Mouse (Mus musculus) heart, postnatal 0 days (tissue): ENCODE measurements around the gene Pga5. TPM values are rescaled to one million over a fixed set of nuclear protein-coding genes. Genes with fewer than 3 reads are reported as not detected.

ENCODE experiments used
- ATAC-seq: fragments of 200-750 bp; cut with Nextera tagmentation; 2 replicates; pipeline ENCODE4 v1.8.0; 2017; ENCODE audit warnings: low read depth, moderate number of reproducible peaks, moderate library complexity; ENCODE audit not compliant: insufficient read depth
- DNase-seq: peaks from one replicate; pipeline ENCODE4 v3.0.0-alpha.2; 2016; ENCODE audit warnings: low spot score
- H3K27ac ChIP-seq: fragments of 300-500 bp; sonication (generic); 2 replicates; pipeline ENCODE4 v1.5.1; 2014; ENCODE audit warnings: low read depth, mild to moderate bottlenecking
- H3K27me3 ChIP-seq: fragments of 300-500 bp; sonication (generic); 2 replicates; pipeline ENCODE4 v1.6.1; 2014; ENCODE audit warnings: low read length, mixed read lengths; ENCODE audit not compliant: control insufficient read depth, insufficient read depth
- H3K36me3 ChIP-seq: fragments of 300-500 bp; sonication (generic); replicated peaks from 2 replicates; pipeline ENCODE4 v1.6.1; 2014; ENCODE audit warnings: low read length, mixed read lengths; ENCODE audit not compliant: control insufficient read depth, insufficient read depth
- H3K4me1 ChIP-seq: fragments of 300-500 bp; sonication (generic); 2 replicates; pipeline ENCODE4 v1.6.1; 2014; ENCODE audit warnings: antibody characterized with exemption; ENCODE audit not compliant: control insufficient read depth, insufficient read depth
- H3K4me2 ChIP-seq: fragments of 300-500 bp; sonication (generic); 2 replicates; pipeline ENCODE4 v1.6.1; 2014; ENCODE audit warnings: low read depth, mild to moderate bottlenecking, low read length, moderate library complexity
- H3K4me3 ChIP-seq: fragments of 300-500 bp; sonication (generic); 2 replicates; pipeline ENCODE4 v1.5.1; 2014; ENCODE audit warnings: low read depth, low read length
- H3K9ac ChIP-seq: fragments of 300-500 bp; sonication (generic); replicated peaks from 2 replicates; pipeline ENCODE4 v1.6.1; 2014; ENCODE audit warnings: low read depth, low read length, mixed read lengths
- H3K9me3 ChIP-seq: fragments of 300-500 bp; sonication (generic); replicated peaks from 2 replicates; pipeline ENCODE4 v1.6.1; 2016; ENCODE audit warnings: low read length; ENCODE audit not compliant: control insufficient read depth
- CTCF ChIP-seq: IDR thresholded peaks from 2 replicates; pipeline ENCODE4 v1.5.1; 2016; ENCODE audit warnings: antibody characterized with exemption, control low read depth, low read depth
- EP300 ChIP-seq: IDR thresholded peaks from 2 replicates; pipeline ENCODE4 v1.6.1; 2016; ENCODE audit warnings: antibody characterized with exemption, low read depth
- WGBS: fragments of 180-500 bp; shearing (Covaris S2); extraction: QIAGEN DNeasy Blood & Tissue Kit; methylation state at CpG from one replicate; pipeline ENCODE4 v1.1.7; 2014; 5-methylcytosine and 5-hydroxymethylcytosine counted together
- polyA plus RNA-seq: library from polyadenylated mRNA; unstranded; fragments of >200 nt; fragmentation: Nextera tagmentation; extraction: Ambion mirVana; gene quantifications from 2 replicates; pipeline ENCODE4 v1.2.1, GENCODE M21; 2015
- total RNA-seq: library from RNA; depleted of rRNA; stranded (reverse); fragments of >200 nt; gene quantifications from 2 replicates; pipeline ENCODE4 v1.2.3, GENCODE M21; 2014; ENCODE audit warnings: low replicate concordance

The Pga5 gene
- total and polyA plus RNA-seq, 2 experiments from 2014 or later, result not detected

- ATAC-seq (no peak), DNase-seq (no peak)
- WGBS, result 81% methylated on average over 6 of the region's 6 CpGs
- peaks cover 10% of the 10 kb centered on the region for H3K4me1 ChIP-seq
- no peak overlapping the region for H3K9ac ChIP-seq
- no peak overlapping the region for H3K4me2 ChIP-seq
- H3K27me3 ChIP-seq, result no peaks in the 10 kb centered on the region
- H3K9me3 ChIP-seq, result no peaks in the 10 kb centered on the region
- peaks cover 38% of the 10 kb centered on the region for H3K36me3 ChIP-seq
- H3K27ac ChIP-seq, result no peak overlapping the region
- no peak overlapping the region for H3K4me3 ChIP-seq
- TF ChIP-seq EP300 (no peak), CTCF (no peak)
Measured at GRCm38 (mm10) chr19:10714168-10714567, 36.3 kb upstream of the Pga5 start.

DNA sequence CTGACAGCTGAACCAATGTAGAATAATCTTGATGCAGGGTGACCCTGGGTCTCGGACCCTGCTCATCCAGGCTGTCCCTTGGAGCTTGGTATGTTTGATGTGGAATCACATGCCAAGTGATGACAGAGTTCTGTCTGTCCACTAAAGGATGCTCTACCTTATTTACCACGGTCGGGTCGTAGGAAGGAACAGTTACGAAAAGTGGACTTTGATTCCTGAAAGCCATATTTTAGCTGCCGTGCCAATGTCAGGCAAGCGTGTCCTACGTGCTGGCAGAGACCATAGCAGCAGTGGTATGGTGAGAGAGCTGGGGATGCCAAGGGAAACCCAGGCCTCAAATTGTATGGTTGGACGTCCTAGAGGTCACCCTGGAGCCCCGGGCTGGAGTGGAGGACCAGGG lies 35.7 kb upstream of the Pga5 start:
- DNase-seq (no peak), ATAC-seq (no peak)
- H3K4me2 ChIP-seq, result no peak overlapping the region
- H3K27ac ChIP-seq, result no peak overlapping the region
- WGBS, result 91% methylated on average over 10 of the region's 10 CpGs
- TF ChIP-seq CTCF (no peak), EP300 (no peak)
- H3K9me3 ChIP-seq, result no peaks in the 10 kb centered on the region
- peaks cover 38% of the 10 kb centered on the region for H3K36me3 ChIP-seq
- H3K27me3 ChIP-seq, result no peaks in the 10 kb centered on the region
- no peak overlapping the region for H3K4me3 ChIP-seq
- H3K9ac ChIP-seq, result no peak overlapping the region
- H3K4me1 ChIP-seq, result peaks cover 10% of the 10 kb centered on the region

DNA sequence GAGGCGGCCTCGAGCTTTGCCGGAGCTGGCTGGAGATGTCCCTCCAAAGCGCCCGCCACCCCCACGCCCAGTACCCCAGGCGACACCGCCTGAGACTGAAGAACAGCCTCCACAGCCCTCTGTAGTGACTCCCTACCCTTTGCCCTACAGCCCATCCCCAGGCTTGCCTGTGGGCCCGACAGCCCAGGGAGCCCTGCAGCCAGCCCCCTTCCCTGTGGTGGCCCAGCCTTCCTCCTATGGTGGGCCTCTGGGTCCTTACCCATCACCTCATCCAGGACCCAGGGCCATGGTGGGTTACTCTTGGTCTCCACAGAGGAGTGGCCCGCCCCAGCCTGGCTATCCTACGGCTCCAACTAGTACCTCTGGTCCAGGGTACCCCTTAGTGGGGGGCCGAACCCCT lies 34.8 kb upstream of the Pga5 start:
- TF ChIP-seq CTCF, result no peak
- no peak for TF ChIP-seq EP300
- DNase-seq, result no peak
- Histone ChIP-seq H3K27me3 (no peaks in the 10 kb centered on the region), H3K4me3 (no peak overlapping the region), H3K9me3 (no peaks in the 10 kb centered on the region), H3K4me1 (peaks cover 6% of the 10 kb centered on the region; the same call in 1 of the 2 replicates), H3K4me2 (no peak overlapping the region), H3K27ac (no peak overlapping the region), H3K36me3 (peaks cover 41% of the 10 kb centered on the region), H3K9ac (no peak overlapping the region)
- no peak for ATAC-seq
- 93% methylated on average over 12 of the region's 12 CpGs for WGBS

GRCm38 (mm10) chr19:10712194-10712593 lies 34.3 kb upstream of the Pga5 start:
- no peaks in the 10 kb centered on the region for H3K9me3 ChIP-seq
- peaks cover 44% of the 10 kb centered on the region for H3K36me3 ChIP-seq
- DNase-seq (no peak), ATAC-seq (no peak)
- TF ChIP-seq EP300, result no peak
- no peak for TF ChIP-seq CTCF
- H3K27me3 ChIP-seq, result no peaks in the 10 kb centered on the region
- H3K9ac ChIP-seq, result no peak overlapping the region
- H3K4me2 ChIP-seq, result no peak overlapping the region
- 94% methylated on average over 7 of the region's 7 CpGs for WGBS
- no peak overlapping the region for H3K4me3 ChIP-seq
- H3K27ac ChIP-seq, result no peak overlapping the region
- H3K4me1 ChIP-seq, result peaks cover 7% of the 10 kb centered on the region; the same call in 1 of the 2 replicates

GRCm38 (mm10) chr19:10710751-10711150 lies 32.9 kb upstream of the Pga5 start:
- Histone ChIP-seq H3K27ac (no peak overlapping the region), H3K4me2 (no peak overlapping the region), H3K4me3 (no peak overlapping the region), H3K9ac (no peak overlapping the region), H3K36me3 (peaks cover 44% of the 10 kb centered on the region), H3K27me3 (no peaks in the 10 kb centered on the region), H3K9me3 (no peaks in the 10 kb centered on the region), H3K4me1 (peaks cover 13% of the 10 kb centered on the region; the same call in 1 of the 2 replicates)
- TF ChIP-seq EP300 (no peak), CTCF (no peak)
- 82% methylated on average over 4 of the region's 4 CpGs for WGBS
- ATAC-seq (no peak), DNase-seq (no peak)

DNA sequence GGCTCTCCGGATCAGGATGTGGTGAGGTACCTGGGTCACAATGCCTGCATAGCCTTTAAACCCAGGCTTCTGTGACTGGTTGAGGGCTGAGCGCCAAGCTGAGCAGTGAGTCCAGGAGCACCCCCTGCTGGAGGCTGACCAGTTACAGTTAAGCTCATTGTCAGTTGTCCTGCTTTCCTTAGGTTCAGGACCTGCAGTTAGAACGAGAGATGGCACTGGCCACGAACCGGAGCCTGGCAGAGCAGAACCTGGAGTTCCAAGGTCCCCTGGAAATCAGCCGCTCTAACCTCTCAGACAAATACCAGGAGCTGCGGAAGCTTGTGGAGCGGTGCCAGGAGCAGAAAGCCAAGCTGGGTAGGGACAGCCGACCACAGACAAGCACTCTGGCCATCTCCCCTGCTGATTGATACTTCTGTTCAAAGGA lies 32.2 kb upstream of the Pga5 start:
- DNase-seq (peak; percentile 75), ATAC-seq (peak; percentile 66)
- Histone ChIP-seq H3K27ac (peak overlapping the region; percentile 90), H3K4me3 (no peak overlapping the region), H3K4me1 (peaks cover 13% of the 10 kb centered on the region; the same call in 1 of the 2 replicates), H3K9me3 (no peaks in the 10 kb centered on the region), H3K9ac (no peak overlapping the region), H3K4me2 (no peak overlapping the region), H3K27me3 (no peaks in the 10 kb centered on the region), H3K36me3 (peaks cover 44% of the 10 kb centered on the region)
- TF ChIP-seq CTCF (peak; percentile 67), EP300 (no peak)
- 38% methylated on average over 9 of the region's 9 CpGs for WGBS
